Mouse (Mus musculus) embryonic fibroblast, embryonic 13.5 days (primary cell): ENCODE measurements around the gene Sdk2.

ENCODE experiments used
- CTCF ChIP-seq: IDR thresholded peaks from 2 replicates; pipeline ENCODE4 v1.5.1; 2011; ENCODE audit warnings: mild to moderate bottlenecking, control low read depth, low read length, moderate library complexity, borderline replicate concordance; ENCODE audit not compliant: insufficient read depth
- POLR2A ChIP-seq: IDR thresholded peaks from 2 replicates; pipeline ENCODE4 v1.6.1; 2011; ENCODE audit warnings: low read depth, mild to moderate bottlenecking, control low read depth, low read length, moderate library complexity

GRCm38 (mm10) chr11:113754845-113755244, 312.0 kb downstream of the Sdk2 start:
- TF ChIP-seq CTCF, result no peak
- TF ChIP-seq POLR2A, result no peak
